13 mouse cellular contexts compared by ENCODE assay signal in the genomic region with DNA sequence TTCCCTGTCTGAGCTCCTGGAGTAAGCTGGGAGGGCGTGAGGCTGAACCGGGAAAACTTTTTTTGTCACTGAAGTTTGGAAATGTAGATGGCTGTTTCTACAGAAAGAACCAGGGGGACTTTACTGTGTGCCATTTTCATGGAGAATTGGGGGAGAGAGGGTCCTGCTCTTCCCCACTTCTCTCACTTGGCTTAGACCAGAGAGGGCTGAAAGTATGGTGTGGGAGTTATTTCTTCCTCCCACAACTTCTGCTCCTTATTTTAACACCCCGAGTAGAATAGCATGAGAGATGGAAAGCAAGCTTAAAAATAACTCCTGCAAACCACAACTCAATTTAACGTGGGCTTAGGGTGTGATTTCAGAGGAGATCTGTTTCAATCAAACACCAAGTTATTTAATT. TPM values are rescaled to one million over a fixed set of nuclear protein-coding genes. Genes with fewer than 3 reads are reported as not detected.
A peak's percentile ranks its signal among the peaks of the same experiment; 100 is the strongest.
DNase-seq lines count a peak whose midpoint lies in the region; ATAC-seq lines count a peak whose summit lies in the region.
"Had no signal": no experiment of that assay in that cellular context is flagged by ENCODE, and none has a peak within 500 bp of the region (broad histone marks: within the 10 kb centered on the region; RNA-seq: fewer than 3 reads in every experiment).

No protein-coding gene starts in this region.

- peak; percentile 24 for DNase-seq in embryo, embryonic 9.5 days (ENCODE audit: extremely low spot score)
- no peak for DNase-seq in limb, embryonic 11.5 days (ENCODE audit: low spot score)
- peak; percentile 47 for DNase-seq in neural tube, embryonic 10.5 days (ENCODE audit: extremely low spot score, low spot score)
- no peak for DNase-seq in spleen, postnatal 14 days (ENCODE audit: low spot score in 2 of 2)
- no peak for DNase-seq in thymus, postnatal 25 days
- no peak for DNase-seq in cerebellum, adult 8-10 months
- DNase-seq: cerebellum, adult 9-11 months; heart, adult 11 months; heart, postnatal 4 days had no signal

- H3K27me3 ChIP-seq in embryonic facial prominence, embryonic 13.5 days, result peaks cover 77% of the 10 kb centered on the region
- peaks cover 59% of the 10 kb centered on the region for H3K27me3 ChIP-seq in limb, embryonic 11.5 days (ENCODE audit: control insufficient read depth, insufficient read depth, low read length)

- peak overlapping the region; percentile 57 for H3K4me2 ChIP-seq in embryonic facial prominence, embryonic 13.5 days
- peak overlapping the region; percentile 18; the same call in 1 of the 2 replicates for H3K4me2 ChIP-seq in limb, embryonic 11.5 days (ENCODE audit: low read depth, severe bottlenecking)
- H3K4me2 ChIP-seq: forebrain, embryonic 15.5 days; stomach, embryonic 15.5 days had no signal

- no peaks in the 10 kb centered on the region for H3K4me1 ChIP-seq in embryonic facial prominence, embryonic 13.5 days
- H3K4me1 ChIP-seq in limb, embryonic 11.5 days (ENCODE audit: control insufficient read depth, insufficient read depth, low read length), result no peaks in the 10 kb centered on the region

- H3K9ac ChIP-seq in embryonic facial prominence, embryonic 13.5 days, result peak overlapping the region; percentile 87
- no peak overlapping the region for H3K9ac ChIP-seq in limb, embryonic 11.5 days (ENCODE audit: low read length)
- H3K9ac ChIP-seq: forebrain, embryonic 15.5 days; stomach, embryonic 15.5 days had no signal

- H3K27ac ChIP-seq in embryonic facial prominence, embryonic 13.5 days, result peak overlapping the region; percentile 94
- H3K27ac ChIP-seq in limb, embryonic 11.5 days (replicated peaks; ENCODE audit: low read depth, low read length), result no peak overlapping the region
- H3K27ac ChIP-seq: forebrain, embryonic 15.5 days; stomach, embryonic 15.5 days had no signal

- no peak for ATAC-seq in embryonic facial prominence, embryonic 13.5 days (ENCODE audit: insufficient number of reproducible peaks, insufficient read depth, low FRiP score, low TSS enrichment, low read depth)
- ATAC-seq in limb, embryonic 11.5 days (ENCODE audit: insufficient number of reproducible peaks, low FRiP score, low TSS enrichment, low read depth), result no peak
- ATAC-seq: forebrain, embryonic 15.5 days; lung, postnatal 0 days had no signal

- peak overlapping the region; percentile 53 for H3K4me3 ChIP-seq in embryonic facial prominence, embryonic 13.5 days
- peak overlapping the region; percentile 5 for H3K4me3 ChIP-seq in limb, embryonic 11.5 days (ENCODE audit: low read depth, low read length)
- H3K4me3 ChIP-seq: forebrain, embryonic 15.5 days; stomach, embryonic 15.5 days had no signal

- no peaks in the 10 kb centered on the region for H3K36me3 ChIP-seq in embryonic facial prominence, embryonic 13.5 days
- H3K36me3 ChIP-seq in limb, embryonic 11.5 days (ENCODE audit: control insufficient read depth, insufficient read depth, low read length), result no peaks in the 10 kb centered on the region
- H3K36me3 ChIP-seq: forebrain, embryonic 15.5 days; stomach, embryonic 15.5 days had no signal

- no peaks in the 10 kb centered on the region for H3K9me3 ChIP-seq in embryonic facial prominence, embryonic 13.5 days
- no peaks in the 10 kb centered on the region for H3K9me3 ChIP-seq in limb, embryonic 11.5 days (ENCODE audit: control insufficient read depth, low read length)
- H3K9me3 ChIP-seq: forebrain, embryonic 15.5 days; stomach, embryonic 15.5 days had no signal

- 0% methylated on average over 4 of the region's 4 CpGs for WGBS in embryonic facial prominence, embryonic 13.5 days
- WGBS in limb, embryonic 11.5 days, result 2% methylated on average over 4 of the region's 4 CpGs

RNA-seq across cellular contexts. Expression of gene Tfap2b, which starts 4.0 kb away (rescaled TPM):
- polyA plus RNA-seq in embryonic facial prominence, embryonic 13.5 days (2015; fragmentation: Nextera tagmentation; extraction: Ambion mirVana), result 93.6 and 106 TPM in 2 replicates
- 31.3 and 37.7 TPM in 2 replicates for polyA plus RNA-seq in limb, embryonic 11.5 days (2014; fragmentation: Nextera tagmentation; extraction: Ambion mirVana)

Comparison
In these comparisons a context has a peak if more than half of its experiments do, and no peak if none do; other contexts are left out.
1. DNase-seq: peak in embryo, embryonic 9.5 days (single experiment) and neural tube, embryonic 10.5 days (single experiment); none in limb, embryonic 11.5 days (single experiment), spleen, postnatal 14 days (0 of 2), thymus, postnatal 25 days (single experiment) and cerebellum, adult 8-10 months (single experiment).